Mouse (Mus musculus) gastrocnemius, adult 18-20 months (tissue): ENCODE data around the gene Scpep1. TPM values are rescaled to one million over a fixed set of nuclear protein-coding genes. Genes with fewer than 3 reads are reported as not detected.

Source experiments
- DNase-seq: peaks from one replicate; pipeline ENCODE4 v3.0.0; 2021; ENCODE audit warnings: low spot score
- total RNA-seq, 2 experiments: library from RNA; stranded (reverse); gene quantifications; 2 replicates each; pipeline ENCODE4 v1.2.3; 2021

The Scpep1 gene
- total RNA-seq, 2 experiments from 2014 or later: 5.9 to 8.8 TPM

GRCm38 (mm10) chr11:88878011-88878410, 77.3 kb downstream of the Scpep1 start:
- no peak for DNase-seq

Other genes starting within 250 kb of the Scpep1 start
- 100 to 1,000 TPM; 179 to 180 TPM for gene Msi2, start 237.0 kb downstream of the Scpep1 start, total RNA-seq
- gene Akap1, start 90.9 kb downstream of the Scpep1 start, total RNA-seq: 10 to 100 TPM; 54.5 to 82.7 TPM
- gene Elobl, start 11.5 kb upstream of the Scpep1 start, total RNA-seq: not detected
- gene Coil, start 14.8 kb upstream of the Scpep1 start, total RNA-seq: 1 to 10 TPM; 4.1 to 4.5 TPM
- gene Trim25, start 43.9 kb upstream of the Scpep1 start, total RNA-seq: 1 to 10 TPM; 6.0 to 6.6 TPM
- gene Dgke, start 111.4 kb upstream of the Scpep1 start, total RNA-seq: 1 to 10 TPM; 2.7 to 3.0 TPM
- gene Gm525, start 118.4 kb upstream of the Scpep1 start, total RNA-seq: not detected